Comparison of ENCODE assay signal across 13 mouse cellular contexts in the genomic region with DNA sequence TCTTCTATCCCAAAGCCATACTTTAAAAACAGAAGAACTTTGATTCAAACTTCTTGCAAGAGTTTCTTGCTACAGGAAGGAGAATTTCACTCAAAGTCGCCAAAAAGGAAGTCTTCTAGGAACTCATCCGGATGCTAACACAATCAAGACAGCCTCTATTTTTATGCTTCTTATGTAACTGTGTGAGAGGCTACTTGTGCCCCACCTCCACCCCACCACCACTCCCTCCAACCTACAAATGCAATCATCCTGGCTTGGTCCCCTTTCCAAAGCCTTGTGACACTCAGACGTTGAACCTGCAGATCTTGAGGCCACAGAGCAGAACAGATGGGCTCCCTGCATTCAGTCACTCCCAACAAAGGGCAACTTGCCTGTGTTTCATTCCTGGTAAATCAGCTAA.
A peak's percentile ranks its signal among the peaks of the same experiment; 100 is the strongest.
DNase-seq lines count a peak whose midpoint lies in the region; ATAC-seq lines count a peak whose summit lies in the region.
"Had no signal": no experiment of that assay in that cellular context is flagged by ENCODE, and none has a peak within 500 bp of the region (broad histone marks: within the 10 kb centered on the region; RNA-seq: fewer than 3 reads in every experiment).

No protein-coding gene starts in this region.

- H3K27ac ChIP-seq in heart, embryonic 10.5 days: no peak overlapping the region
- H3K27ac ChIP-seq: hindbrain, embryonic 14.5 days; limb, embryonic 13.5 days had no signal

- no peaks in the 10 kb centered on the region for H3K9me3 ChIP-seq in heart, embryonic 10.5 days
- H3K9me3 ChIP-seq: limb, embryonic 13.5 days had no signal

- H3K4me3 ChIP-seq in heart, embryonic 10.5 days: no peak overlapping the region
- H3K4me3 ChIP-seq: limb, embryonic 13.5 days had no signal

- H3K36me3 ChIP-seq in heart, embryonic 10.5 days: no peaks in the 10 kb centered on the region
- H3K36me3 ChIP-seq: limb, embryonic 13.5 days had no signal

- peak; percentile 49 for DNase-seq in heart, adult 8-10 months (ENCODE audit: low spot score)
- no peak for DNase-seq in heart, postnatal 14 days
- DNase-seq in lung, postnatal 36 days: peak; percentile 47
- no peak for DNase-seq in lung, postnatal 10 days
- DNase-seq in heart, embryonic 10.5 days (ENCODE audit: low spot score): peak; percentile 47
- peak; percentile 38 for DNase-seq in naive thymus-derived CD4-positive, alpha-beta T cell, adult 2 months (ENCODE audit: low read depth)
- DNase-seq in B cell, adult 2 months: no peak
- DNase-seq: forebrain, postnatal 0 days; gastrocnemius, postnatal 14 days; thymus, postnatal 25 days had no signal

- peaks cover 22% of the 10 kb centered on the region for H3K4me1 ChIP-seq in heart, embryonic 10.5 days

- no peaks in the 10 kb centered on the region for H3K27me3 ChIP-seq in heart, embryonic 10.5 days (ENCODE audit: insufficient read depth, poor library complexity, severe bottlenecking)
- H3K27me3 ChIP-seq: limb, embryonic 13.5 days had no signal

- intact Hi-C loops in heart, postnatal 14 days (cut with DNase I): no loop called here

- 65% methylated on average over 3 of the region's 3 CpGs for WGBS in heart, embryonic 10.5 days

- no peak for ATAC-seq in megakaryocyte-erythroid progenitor cell, adult 5-6 weeks (replicated peaks; ENCODE audit: low FRiP score, low TSS enrichment, poor library complexity, severe bottlenecking)
- ATAC-seq: forebrain, postnatal 0 days had no signal

Comparison
In these comparisons a context has a peak if more than half of its experiments do, and no peak if none do; other contexts are left out.
1. DNase-seq: peak in heart, adult 8-10 months (single experiment), lung, postnatal 36 days (single experiment), heart, embryonic 10.5 days (single experiment) and naive thymus-derived CD4-positive, alpha-beta T cell, adult 2 months (single experiment); none in heart, postnatal 14 days (0 of 2), lung, postnatal 10 days (single experiment) and B cell, adult 2 months (0 of 2).